In the genomic region with DNA sequence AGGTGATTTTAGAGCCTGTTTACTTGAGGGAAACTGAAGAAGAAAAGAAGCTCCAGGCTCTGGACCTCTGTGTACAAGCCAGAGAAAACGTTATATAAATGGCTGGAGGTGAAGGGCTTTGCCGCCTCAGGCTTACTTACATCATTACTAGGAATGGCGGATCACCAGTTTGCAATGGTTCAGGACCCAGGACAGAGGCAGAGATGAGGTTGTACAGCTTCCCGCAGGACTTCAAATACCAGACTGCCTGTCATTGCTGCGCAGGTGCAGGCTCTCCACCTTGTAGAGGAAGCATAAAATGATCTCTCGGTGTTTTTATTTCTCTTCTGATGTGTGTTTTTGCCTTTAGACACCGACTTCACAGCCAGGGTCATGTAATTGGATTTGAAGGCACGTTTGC, we compare ENCODE assay signal across 16 mouse cellular contexts. TPM values are rescaled to one million over a fixed set of nuclear protein-coding genes. Genes with fewer than 3 reads are reported as not detected.
A peak's percentile ranks its signal among the peaks of the same experiment; 100 is the strongest.
DNase-seq lines count a peak whose midpoint lies in the region; ATAC-seq and TF ChIP-seq lines count a peak whose summit lies in the region.
"Had no signal": no experiment of that assay in that cellular context is flagged by ENCODE, and none has a peak within 500 bp of the region (broad histone marks: within the 10 kb centered on the region; RNA-seq: fewer than 3 reads in every experiment).

No protein-coding gene starts in this region.

- peak; percentile 13 for DNase-seq in adrenal gland, postnatal 14 days
- DNase-seq in adrenal gland, adult 2 months = no peak
- peak; percentile 72 for DNase-seq in midbrain, embryonic 11.5 days (ENCODE audit: low spot score, missing footprints)
- DNase-seq in midbrain, embryonic 10.5 days (ENCODE audit: low spot score) = no peak
- peak; percentile 27 for DNase-seq in limb, embryonic 14.5 days (ENCODE audit: low spot score)
- DNase-seq in MN1 (ENCODE audit: low spot score) = no peak
- no peak for DNase-seq in ovary, adult 18-20 months (ENCODE audit: low spot score)
- DNase-seq: cerebellum, postnatal 10 days; gastrocnemius, postnatal 25 days; kidney, adult 2 months; lung, postnatal 4 days; right cerebral cortex, postnatal 25 days had no signal

- H3K9me3 ChIP-seq in midbrain, embryonic 11.5 days (ENCODE audit: control insufficient read depth, low read length) = no peaks in the 10 kb centered on the region
- H3K9me3 ChIP-seq in midbrain, embryonic 10.5 days (replicated peaks) = no peaks in the 10 kb centered on the region
- H3K9me3 ChIP-seq in limb, embryonic 14.5 days (ENCODE audit: control insufficient read depth, low read length) = no peaks in the 10 kb centered on the region

- no peak for ATAC-seq in midbrain, embryonic 11.5 days (ENCODE audit: low FRiP score)
- no peak for ATAC-seq in limb, embryonic 14.5 days (ENCODE audit: low FRiP score, low read depth)
- no peak for ATAC-seq in erythroblast, adult 5-6 weeks (replicated peaks; ENCODE audit: low FRiP score, poor library complexity, severe bottlenecking)

- H3K27ac ChIP-seq in midbrain, embryonic 11.5 days (ENCODE audit: low read depth, low read length) = no peak overlapping the region
- H3K27ac ChIP-seq in midbrain, embryonic 10.5 days (replicated peaks) = no peak overlapping the region
- H3K27ac ChIP-seq in limb, embryonic 14.5 days (replicated peaks; ENCODE audit: low read depth, low read length) = no peak overlapping the region

- H3K4me3 ChIP-seq in midbrain, embryonic 11.5 days (ENCODE audit: low read depth, low read length) = no peak overlapping the region
- no peak overlapping the region for H3K4me3 ChIP-seq in midbrain, embryonic 10.5 days
- no peak overlapping the region for H3K4me3 ChIP-seq in limb, embryonic 14.5 days (replicated peaks; ENCODE audit: low read length)

- no peak overlapping the region for H3K4me2 ChIP-seq in midbrain, embryonic 11.5 days
- no peak overlapping the region for H3K4me2 ChIP-seq in limb, embryonic 14.5 days (replicated peaks; ENCODE audit: low read depth, low read length, severe bottlenecking)
- H3K4me2 ChIP-seq: liver, embryonic 11.5 days had no signal

- H3K9ac ChIP-seq in midbrain, embryonic 11.5 days (ENCODE audit: low read length) = no peak overlapping the region
- no peak overlapping the region for H3K9ac ChIP-seq in limb, embryonic 14.5 days (ENCODE audit: low read depth, low read length, severe bottlenecking)

- no peaks in the 10 kb centered on the region for H3K27me3 ChIP-seq in midbrain, embryonic 11.5 days (ENCODE audit: control insufficient read depth, insufficient read depth, low read length)
- no peaks in the 10 kb centered on the region for H3K27me3 ChIP-seq in midbrain, embryonic 10.5 days (ENCODE audit: low read depth, poor library complexity, severe bottlenecking)
- H3K27me3 ChIP-seq in limb, embryonic 14.5 days (ENCODE audit: control insufficient read depth, insufficient read depth, low read length) = no peaks in the 10 kb centered on the region

- H3K36me3 ChIP-seq in midbrain, embryonic 11.5 days (ENCODE audit: control insufficient read depth, insufficient read depth, low read length) = no peaks in the 10 kb centered on the region
- no peaks in the 10 kb centered on the region for H3K36me3 ChIP-seq in midbrain, embryonic 10.5 days
- H3K36me3 ChIP-seq in limb, embryonic 14.5 days (ENCODE audit: control insufficient read depth, insufficient read depth, low read length) = no peaks in the 10 kb centered on the region

- TF ChIP-seq POLR2A in limb, embryonic 14.5 days (IDR thresholded peaks at IDR 0.05; ENCODE audit: borderline replicate concordance, extremely low read depth, insufficient read depth, insufficient read length) = no peak

- H3K4me1 ChIP-seq in midbrain, embryonic 11.5 days (ENCODE audit: control insufficient read depth, insufficient read depth, low read length) = 0 out of 2 replicates have a peak, but pooled peaks cover under 1% of the 10 kb centered on the region
- H3K4me1 ChIP-seq in midbrain, embryonic 10.5 days = peaks cover 3% of the 10 kb centered on the region
- H3K4me1 ChIP-seq in limb, embryonic 14.5 days (ENCODE audit: control insufficient read depth, insufficient read depth, low read length) = no peaks in the 10 kb centered on the region

- 32% methylated on average over 8 of the region's 8 CpGs for WGBS in midbrain, embryonic 11.5 days
- WGBS in midbrain, embryonic 10.5 days = 41% methylated on average over 8 of the region's 8 CpGs
- 24% methylated on average over 8 of the region's 8 CpGs for WGBS in limb, embryonic 14.5 days

RNA-seq across cellular contexts. Expression of gene Kcnj6, which starts 7.1 kb away (rescaled TPM):
- 0.67 and 0.71 TPM in 2 replicates for total RNA-seq in adrenal gland, postnatal 14 days (2021)
- total RNA-seq in adrenal gland, adult 2 months (2021) = 1 to 10 TPM in 1 of 2 experiments, under 1 TPM in 1; 0.92 to 1.1 TPM
- polyA plus RNA-seq in adrenal gland, adult 2 months (2012; rRNA removed) = 0.20 TPM in 1 of 2 replicates, not detected in the other
- polyA plus RNA-seq in midbrain, embryonic 11.5 days (2014; fragmentation: Nextera tagmentation; extraction: Ambion mirVana) = 0.15 and 0.37 TPM in 2 replicates
- 0.04 and 0.09 TPM in 2 replicates for polyA plus RNA-seq in midbrain, embryonic 10.5 days (2016; fragmentation: Nextera tagmentation; extraction: Ambion mirVana)
- polyA plus RNA-seq in limb, embryonic 14.5 days (2012; rRNA removed) = 0.03 TPM in 1 of 2 replicates, not detected in the other
- polyA plus RNA-seq in limb, embryonic 14.5 days (2014; fragmentation: Nextera tagmentation; extraction: Ambion mirVana) = not detected in 2 replicates
- not detected in 2 replicates for total RNA-seq in erythroblast, adult 5-6 weeks (2015; ENCODE audit: low replicate concordance)
- total RNA-seq in erythroblast, adult 5-6 weeks (2017; ENCODE audit: low replicate concordance) = not detected in 2 replicates
- total RNA-seq: gastrocnemius, postnatal 25 days; heart, postnatal 10 days had no signal
- polyA plus RNA-seq: kidney, adult 2 months; liver, embryonic 11.5 days; neural tube, embryonic 11.5 days had no signal

Comparison
In these comparisons a context has a peak if more than half of its experiments do, and no peak if none do; other contexts are left out.
1. DNase-seq: peak in adrenal gland, postnatal 14 days (single experiment), midbrain, embryonic 11.5 days (single experiment) and limb, embryonic 14.5 days (single experiment); none in adrenal gland, adult 2 months (single experiment), midbrain, embryonic 10.5 days (single experiment), MN1 (single experiment) and ovary, adult 18-20 months (single experiment).